Mouse (Mus musculus): ENCODE results near the gene Sypl. TPM values are rescaled to one million over a fixed set of nuclear protein-coding genes. Genes with fewer than 3 reads are reported as not detected.
A peak's percentile ranks its signal among the peaks of the same experiment; 100 is the strongest.
"Not testable (repeated sequence)": the region's sequence is repeated elsewhere in the genome, so short reads cannot be mapped to it uniquely, and the experiment has no call there.

Gene Sypl
- total RNA-seq, 2 experiments from 2014 or later: 85.3 to 86.1 TPM

GRCm38 (mm10) chr12:32995081-32995834 lies 41.6 kb downstream of the Sypl start:
- DNase-seq (ENCODE audit: low spot score): peak; percentile 10
- intact Hi-C loops (cut with DNase I): no loop called here

DNA sequence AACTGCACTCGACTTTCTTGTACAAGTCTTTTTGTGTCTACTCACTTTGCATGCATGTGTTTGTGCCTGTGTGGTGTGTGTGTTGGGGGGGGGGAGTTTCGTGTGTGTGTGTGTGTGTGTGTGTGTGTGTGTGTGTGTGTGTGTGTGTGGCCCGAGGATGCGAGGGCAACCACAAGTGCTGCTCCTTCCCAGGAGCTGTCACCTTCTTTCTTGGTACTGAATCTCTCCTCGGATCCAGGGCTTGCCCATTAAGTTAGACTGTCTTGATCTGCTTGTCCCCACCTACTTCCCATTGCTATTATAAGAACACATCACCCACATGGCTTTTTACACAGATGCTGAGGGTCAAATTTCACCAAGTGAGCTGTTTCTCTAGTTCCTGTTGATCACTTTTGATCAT lies 45.1 kb downstream of the Sypl start:
- DNase-seq (ENCODE audit: low spot score): no peak
- intact Hi-C loops (cut with DNase I): no loop called here

DNA sequence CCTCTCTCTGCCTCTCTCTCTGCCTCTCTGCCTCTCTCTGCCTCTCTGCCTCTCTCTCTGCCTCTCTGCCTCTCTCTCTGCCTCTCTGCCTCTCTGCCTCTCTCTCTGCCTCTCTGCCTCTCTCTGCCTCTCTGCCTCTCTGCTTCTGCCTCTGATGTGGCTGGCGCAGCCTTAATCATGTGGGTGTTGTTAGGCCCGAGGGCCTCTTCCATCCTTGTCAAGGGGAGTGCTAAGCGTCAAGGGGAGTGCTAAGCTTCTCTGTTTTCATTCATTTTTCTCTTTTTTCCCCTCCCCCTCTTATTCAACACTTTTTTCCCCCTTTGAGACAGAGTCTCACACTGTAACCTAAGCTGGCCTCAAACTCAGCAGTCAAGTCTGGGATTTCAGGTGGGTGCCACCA lies 46.1 kb downstream of the Sypl start:
- DNase-seq (ENCODE audit: low spot score); intact Hi-C loops (cut with DNase I): not testable (repeated sequence)

GRCm38 (mm10) chr12:33000402-33000801 lies 46.7 kb downstream of the Sypl start:
- no peak for DNase-seq (ENCODE audit: low spot score)
- intact Hi-C loops (cut with DNase I): no loop called here

DNA sequence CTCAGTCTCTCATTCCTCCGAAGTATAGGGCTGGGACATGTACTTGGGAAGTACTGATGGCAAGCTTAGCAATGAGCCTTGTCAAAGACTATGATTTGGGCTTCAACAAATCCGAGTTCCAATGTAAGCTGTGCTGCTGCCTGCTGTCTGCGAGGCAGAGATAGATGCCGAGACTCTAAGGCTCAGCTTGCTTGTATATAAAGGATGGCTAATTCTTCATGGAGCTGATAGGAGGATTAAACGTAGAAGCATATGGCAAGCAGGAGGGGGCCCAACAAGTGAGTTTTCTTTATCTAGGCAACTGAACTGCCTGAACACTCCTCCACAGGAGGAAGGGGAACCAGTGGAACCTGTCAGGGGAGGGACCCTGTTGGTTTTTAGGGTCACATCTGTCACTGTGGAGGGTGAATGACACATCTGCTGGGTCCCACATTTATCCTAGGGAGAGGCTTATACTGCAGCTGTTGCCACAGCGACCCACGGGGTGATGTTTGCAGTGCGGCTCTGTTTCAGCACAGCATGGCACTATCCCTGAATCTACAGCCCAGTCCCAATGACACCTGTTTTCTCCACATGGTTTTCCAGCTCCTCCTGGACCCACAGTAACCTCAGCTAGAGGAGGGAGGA lies 49.8 kb downstream of the Sypl start:
- no peak for DNase-seq (ENCODE audit: low spot score)
- intact Hi-C loops (cut with DNase I): no loop called here

- intact Hi-C loops (cut with DNase I): no loop called here
- no peak for DNase-seq (ENCODE audit: low spot score)
These were observed 52.2 kb downstream of the Sypl start for GRCm38 (mm10) chr12:33005858-33006257.

GRCm38 (mm10) chr12:33007176-33007575 lies 53.5 kb downstream of the Sypl start:
- intact Hi-C loops (cut with DNase I): no loop called here
- DNase-seq (ENCODE audit: low spot score): no peak

GRCm38 (mm10) chr12:33008305-33009110 lies 54.8 kb downstream of the Sypl start:
- no peak for DNase-seq (ENCODE audit: low spot score)
- intact Hi-C loops (cut with DNase I): no loop called here

- intact Hi-C loops (cut with DNase I): no loop called here
- DNase-seq (ENCODE audit: low spot score): no peak
These were observed 55.7 kb downstream of the Sypl start for GRCm38 (mm10) chr12:33009206-33009966.

GRCm38 (mm10) chr12:33010026-33010425 lies 56.3 kb downstream of the Sypl start:
- DNase-seq (ENCODE audit: low spot score): no peak
- intact Hi-C loops (cut with DNase I): loop anchor here (1.0 to 2.0 kb wide), 3 partner anchors 57 to 100 kb away; partner anchors contain the start of gene Sypl

DNA sequence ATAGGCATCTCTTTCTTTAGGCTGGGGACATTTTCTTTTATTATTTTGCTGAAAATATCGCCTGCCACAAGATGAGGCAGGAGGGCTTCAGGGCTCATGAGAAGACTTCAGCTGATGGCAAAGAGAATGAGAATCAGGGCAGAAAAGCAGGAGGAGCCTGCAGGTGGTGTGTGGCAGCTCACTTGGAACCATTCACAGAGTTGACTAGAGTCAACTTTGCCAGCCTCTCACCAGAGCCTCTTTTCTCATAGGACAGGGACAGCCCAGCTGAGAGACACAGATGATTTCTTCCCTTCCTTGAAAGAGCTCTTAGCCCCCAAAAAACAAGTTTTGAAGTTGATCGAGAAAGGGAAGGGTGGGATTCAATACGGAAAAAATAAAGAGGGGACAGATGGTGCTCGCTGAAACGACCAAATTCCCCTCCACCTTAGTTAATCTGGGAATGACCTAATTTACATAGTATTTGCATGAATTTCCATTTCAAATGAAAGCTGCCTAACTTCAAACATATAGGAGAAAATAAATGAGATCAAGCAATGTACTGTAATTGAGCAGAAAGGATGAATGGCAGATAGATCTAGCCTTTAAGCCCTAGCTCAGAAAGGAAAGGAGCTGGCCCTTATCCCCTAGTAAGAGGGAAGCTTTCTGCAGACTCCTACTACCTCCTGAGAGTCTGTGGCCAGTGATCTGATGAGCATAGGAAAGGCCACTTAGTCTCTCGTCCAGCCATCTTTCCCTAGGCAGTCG lies 60.5 kb downstream of the Sypl start:
- intact Hi-C loops (cut with DNase I): no loop called here
- no peak for DNase-seq (ENCODE audit: low spot score)

GRCm38 (mm10) chr12:33015103-33015502 lies 61.4 kb downstream of the Sypl start:
- no peak for DNase-seq (ENCODE audit: low spot score)
- intact Hi-C loops (cut with DNase I): no loop called here

DNA sequence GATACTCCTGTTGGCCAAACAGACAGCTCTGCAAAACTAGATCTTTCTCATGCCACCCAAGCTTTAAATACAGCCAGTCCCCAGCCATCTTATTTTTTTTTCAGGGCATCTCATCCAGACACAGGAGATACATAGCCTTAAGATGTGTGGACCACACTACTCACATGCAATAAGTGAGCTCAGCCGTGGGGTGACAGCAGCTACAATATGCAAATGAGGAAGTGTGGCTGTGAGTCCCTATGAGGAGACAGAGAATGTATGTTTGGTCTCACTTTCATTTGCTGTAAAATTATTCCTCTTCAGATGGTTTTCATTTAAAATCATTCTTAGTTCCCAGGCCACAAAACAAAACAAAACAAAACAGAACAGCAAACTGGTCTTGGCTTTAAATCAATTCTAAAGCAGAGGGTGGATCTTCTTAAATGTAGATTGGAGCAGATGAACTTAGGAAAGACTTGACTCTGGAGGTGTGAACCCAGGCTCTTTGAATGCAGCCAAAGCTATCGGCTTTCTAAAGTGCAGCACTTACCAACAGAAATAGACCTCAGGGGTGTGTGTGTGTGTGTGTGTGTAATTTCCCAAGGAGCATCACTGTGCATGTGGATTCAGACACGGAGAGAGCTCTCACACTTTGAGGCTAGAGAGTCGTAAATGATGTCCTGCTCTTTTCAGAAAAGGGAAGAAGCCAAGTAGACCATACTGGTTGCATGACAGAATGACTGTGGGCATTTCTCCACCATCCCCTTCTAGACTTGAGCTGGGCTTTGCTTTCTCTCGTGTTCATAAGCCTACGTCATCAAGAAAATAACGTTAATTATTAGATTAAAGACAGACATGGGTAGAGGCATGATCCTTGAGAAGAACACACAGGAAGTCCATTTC lies 63.4 kb downstream of the Sypl start:
- intact Hi-C loops (cut with DNase I): no loop called here
- DNase-seq (ENCODE audit: low spot score): no peak

DNA sequence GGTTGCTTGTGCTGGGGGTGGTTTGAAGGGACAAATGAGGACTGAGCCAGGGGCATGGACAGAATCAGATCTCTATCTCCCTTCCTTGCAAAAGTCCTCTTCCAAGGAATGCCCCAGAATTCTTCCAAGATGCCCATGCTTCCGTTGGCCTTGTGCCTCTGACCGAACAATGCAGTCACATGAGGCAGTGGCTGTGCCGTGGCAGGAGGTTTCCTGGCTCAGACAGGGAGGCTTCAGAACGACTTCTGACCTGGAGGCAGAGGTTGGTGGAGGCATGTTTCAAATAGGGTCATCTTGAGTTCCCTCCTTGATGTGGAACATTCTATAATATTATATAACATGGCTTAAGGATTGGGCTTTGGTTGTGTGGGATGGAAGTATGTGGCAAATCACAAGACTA lies 64.9 kb downstream of the Sypl start:
- no peak for DNase-seq (ENCODE audit: low spot score)
- intact Hi-C loops (cut with DNase I): no loop called here

DNA sequence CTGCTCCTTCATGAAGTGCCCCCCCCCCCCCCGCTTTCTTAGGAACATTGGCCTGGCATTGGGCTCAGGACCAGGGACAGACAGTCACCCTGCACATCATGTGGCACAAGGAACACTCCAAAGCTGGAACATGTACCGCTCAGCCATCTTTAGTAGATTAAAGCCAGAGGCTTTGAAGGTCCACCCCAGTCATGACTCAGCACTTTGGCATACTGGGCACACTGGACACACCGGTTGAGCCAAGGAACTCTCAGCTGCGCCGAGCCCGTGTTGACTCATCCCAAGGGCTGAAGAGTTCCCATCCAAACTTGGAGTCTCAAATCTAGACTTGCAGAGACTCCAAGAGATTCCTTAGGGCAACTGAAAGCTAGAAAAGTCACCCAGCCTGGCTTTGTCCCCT lies 66.3 kb downstream of the Sypl start:
- peak; percentile 14 for DNase-seq (ENCODE audit: low spot score)
- intact Hi-C loops (cut with DNase I): no loop called here

DNA sequence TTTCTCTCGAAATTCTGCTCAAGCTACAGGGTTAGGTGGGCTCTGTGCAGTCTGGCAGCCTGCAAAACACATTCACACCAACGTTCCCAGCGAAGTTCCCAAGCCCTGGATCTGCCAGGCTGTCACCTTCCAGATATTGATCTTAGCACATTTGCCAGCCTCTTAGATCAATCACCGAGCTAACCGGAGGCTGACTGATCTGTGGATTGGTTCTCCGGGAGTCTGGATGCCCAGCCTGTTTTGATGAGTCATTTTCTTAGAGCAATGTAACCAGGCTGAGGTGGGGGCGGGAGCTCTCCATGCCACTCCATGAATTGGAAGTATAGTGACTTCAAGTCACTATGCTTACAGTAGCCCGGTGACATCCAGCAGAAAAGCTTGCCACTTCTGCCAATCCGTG lies 67.4 kb downstream of the Sypl start:
- intact Hi-C loops (cut with DNase I): no loop called here
- DNase-seq (ENCODE audit: low spot score): no peak

DNA sequence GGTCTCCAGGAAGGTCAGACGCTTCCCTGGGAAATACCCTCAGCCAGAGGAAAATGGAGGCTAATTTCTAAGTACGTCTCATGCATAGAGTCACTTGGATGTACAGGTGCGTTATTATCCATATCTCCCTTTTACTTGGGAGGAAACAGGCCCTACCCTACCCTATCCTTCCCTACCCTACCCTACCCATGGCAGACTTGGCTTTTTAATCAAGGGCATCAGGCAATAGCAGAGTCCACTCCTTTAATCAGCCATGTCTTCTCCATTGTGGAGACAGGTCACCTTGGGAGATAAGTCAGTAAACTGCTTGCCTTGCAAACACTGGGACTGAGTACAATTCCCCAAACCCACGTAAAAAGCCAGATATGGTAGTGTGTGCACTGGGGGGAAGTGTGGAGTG lies 68.1 kb downstream of the Sypl start:
- DNase-seq (ENCODE audit: low spot score): no peak
- intact Hi-C loops (cut with DNase I): no loop called here

DNA sequence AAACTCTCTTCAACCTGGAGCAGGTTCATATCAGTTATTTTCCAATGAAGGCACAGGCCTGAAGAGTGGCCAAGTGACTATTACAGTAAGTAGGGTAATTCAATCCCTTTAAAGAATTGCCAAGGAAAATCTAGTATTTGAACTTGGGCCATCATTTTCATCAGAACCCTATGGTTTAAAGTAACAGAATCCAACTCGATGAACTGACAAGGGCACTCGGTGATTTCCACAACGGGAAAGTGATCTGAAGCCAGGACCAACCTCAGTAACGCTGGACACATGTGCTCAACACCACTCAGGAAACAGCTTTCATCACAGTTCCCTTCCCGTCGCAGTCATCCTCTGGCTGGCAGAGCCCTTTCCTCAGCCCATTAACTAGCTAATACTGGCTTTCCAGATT lies 70.8 kb downstream of the Sypl start:
- intact Hi-C loops (cut with DNase I): no loop called here

More for the DNA sequence above, 70.8 kb downstream of the Sypl start:
- DNase-seq (ENCODE audit: low spot score): no peak
